21 mouse cellular contexts compared by ENCODE assay signal in the genomic region with DNA sequence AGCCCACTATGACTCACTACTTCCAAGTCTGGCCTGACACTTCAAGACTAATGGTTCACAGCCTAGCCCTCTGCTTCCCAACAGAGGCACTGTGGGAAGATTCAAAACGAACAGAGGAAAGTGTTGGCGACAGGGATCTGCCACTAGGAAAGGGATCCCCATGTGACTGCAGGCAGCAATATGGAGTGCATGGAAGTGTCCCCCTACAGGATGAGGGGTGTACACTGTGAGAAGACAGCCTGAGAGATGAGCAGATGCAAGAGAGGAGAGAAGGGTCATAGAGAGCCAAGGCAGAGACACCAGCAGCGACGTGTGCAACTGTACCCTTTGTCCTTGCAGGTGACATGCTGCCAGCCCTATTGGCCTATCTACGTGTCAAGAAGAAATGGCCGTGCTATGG. TPM values are rescaled to one million over a fixed set of nuclear protein-coding genes. Genes with fewer than 3 reads are reported as not detected.
"Had no signal": no experiment of that assay in that cellular context is flagged by ENCODE, and none has a peak within 500 bp of the region (broad histone marks: within the 10 kb centered on the region; RNA-seq: fewer than 3 reads in every experiment).

No protein-coding gene starts in this region.

- H3K9ac ChIP-seq: kidney, embryonic 15.5 days; liver, embryonic 13.5 days; midbrain, embryonic 12.5 days; midbrain, embryonic 15.5 days; neural tube, embryonic 13.5 days; stomach, embryonic 15.5 days had no signal

- H3K27ac ChIP-seq: kidney, embryonic 15.5 days; liver, embryonic 13.5 days; midbrain, embryonic 12.5 days; midbrain, embryonic 15.5 days; neural tube, embryonic 13.5 days; stomach, embryonic 15.5 days had no signal

- H3K27me3 ChIP-seq: kidney, embryonic 15.5 days; liver, embryonic 13.5 days; midbrain, embryonic 12.5 days; midbrain, embryonic 15.5 days; neural tube, embryonic 13.5 days; stomach, embryonic 15.5 days had no signal

- H3K9me3 ChIP-seq: kidney, embryonic 15.5 days; liver, embryonic 13.5 days; midbrain, embryonic 12.5 days; midbrain, embryonic 15.5 days; neural tube, embryonic 13.5 days; stomach, embryonic 15.5 days had no signal

- H3K4me1 ChIP-seq: liver, embryonic 13.5 days; midbrain, embryonic 12.5 days; midbrain, embryonic 15.5 days; neural tube, embryonic 13.5 days; stomach, embryonic 15.5 days had no signal

- DNase-seq: kidney, adult 8-10 months; kidney, postnatal 10 days; kidney, postnatal 36 days; liver, embryonic 13.5 days; lung, adult 2 months; lung, postnatal 14 days; lung, postnatal 4 days; retina, postnatal 1 day; right cerebral cortex, postnatal 25 days; spleen, adult 18-20 months; thymus, postnatal 25 days had no signal

- H3K36me3 ChIP-seq: liver, embryonic 13.5 days; midbrain, embryonic 12.5 days; midbrain, embryonic 15.5 days; stomach, embryonic 15.5 days had no signal

- H3K4me3 ChIP-seq: kidney, embryonic 15.5 days; liver, embryonic 13.5 days; midbrain, embryonic 12.5 days; midbrain, embryonic 15.5 days; myocyte; neural tube, embryonic 13.5 days; stomach, embryonic 15.5 days had no signal

- ATAC-seq: midbrain, embryonic 15.5 days had no signal

- H3K4me2 ChIP-seq: kidney, embryonic 15.5 days; liver, embryonic 13.5 days; midbrain, embryonic 12.5 days; midbrain, embryonic 15.5 days; neural tube, embryonic 13.5 days; stomach, embryonic 15.5 days had no signal

RNA-seq across cellular contexts. Expression of a gene that starts 32.3 kb away (rescaled TPM):
- total RNA-seq: megakaryocyte progenitor cell, adult 5-6 weeks; megakaryocyte-erythroid progenitor cell, adult 5-6 weeks; monocyte, adult 5-6 weeks; neutrophil, adult 5-6 weeks had no signal
- polyA plus RNA-seq: lung, adult 2 months; myocyte had no signal

RNA-seq across cellular contexts. Expression of a gene that starts 33.3 kb away (rescaled TPM):
- total RNA-seq: neutrophil, adult 5-6 weeks had no signal
